Mouse (Mus musculus): ENCODE data around the gene Gm20605.

DNA sequence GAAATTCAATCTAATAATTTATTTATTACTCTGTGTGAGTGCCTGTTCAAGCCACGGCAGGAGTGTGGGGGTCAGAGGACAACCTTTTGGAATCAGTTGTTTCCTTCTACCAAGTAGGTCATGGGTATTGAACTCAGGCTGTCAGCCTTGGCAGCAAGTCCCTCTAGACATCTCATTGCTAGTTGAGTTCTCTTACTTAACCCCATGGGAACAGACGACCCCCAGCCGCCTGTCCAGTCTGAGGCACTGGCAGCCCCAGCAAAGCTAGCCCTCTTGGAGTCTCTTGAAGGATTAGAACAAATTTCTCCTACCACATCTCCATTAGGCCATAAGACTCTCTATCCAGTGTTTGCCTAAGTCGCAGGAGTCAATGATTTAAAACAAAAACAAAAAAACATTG lies 50.8 kb downstream of the Gm20605 start:
- TF ChIP-seq POLR2A (IDR thresholded peaks at IDR 0.05; ENCODE audit: low read depth, low read length) (no peak), CTCF (conservative IDR thresholded peaks at IDR 0.05; ENCODE audit: insufficient read depth, insufficient read length, low read depth, low read length) (no peak)
